Mouse (Mus musculus): ENCODE data around the gene Krt32. TPM values are rescaled to one million over a fixed set of nuclear protein-coding genes. Genes with fewer than 3 reads are reported as not detected.

Gene Krt32
- polyA plus RNA-seq, 1 experiment from 2014 or later, result not detected

DNA sequence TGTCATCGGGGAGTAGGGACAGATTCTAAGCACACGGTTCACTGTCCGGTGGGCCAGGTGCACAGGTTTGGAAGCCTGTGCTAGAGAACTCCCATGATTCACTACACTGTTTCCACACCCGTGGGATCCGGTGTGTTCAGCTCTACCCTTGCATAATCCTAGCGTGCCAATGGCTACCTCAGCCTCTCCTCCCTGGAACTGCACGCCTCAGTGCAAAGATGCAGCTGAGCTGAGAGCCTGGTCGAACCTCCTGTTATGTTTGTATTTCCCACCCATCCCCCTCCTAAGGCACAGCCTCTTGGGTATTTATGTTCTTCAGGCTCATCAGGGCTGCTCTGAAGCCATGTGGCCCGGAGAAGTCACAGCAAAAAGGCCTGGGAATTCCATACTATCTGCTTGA, 9.8 kb upstream of the Krt32 start:
- Histone ChIP-seq H3K4me3 (no peak overlapping the region), H3K9ac (replicated peaks) (no peak overlapping the region), H3K4me1 (no peaks in the 10 kb centered on the region), H3K4me2 (replicated peaks) (no peak overlapping the region), H3K27ac (replicated peaks) (no peak overlapping the region), H3K36me3 (no peaks in the 10 kb centered on the region), H3K27me3 (no peaks in the 10 kb centered on the region), H3K9me3 (no peaks in the 10 kb centered on the region)
- no peak for ATAC-seq (ENCODE audit: low FRiP score, low read depth)
- WGBS, result 78% methylated on average over 9 of the region's 9 CpGs

DNA sequence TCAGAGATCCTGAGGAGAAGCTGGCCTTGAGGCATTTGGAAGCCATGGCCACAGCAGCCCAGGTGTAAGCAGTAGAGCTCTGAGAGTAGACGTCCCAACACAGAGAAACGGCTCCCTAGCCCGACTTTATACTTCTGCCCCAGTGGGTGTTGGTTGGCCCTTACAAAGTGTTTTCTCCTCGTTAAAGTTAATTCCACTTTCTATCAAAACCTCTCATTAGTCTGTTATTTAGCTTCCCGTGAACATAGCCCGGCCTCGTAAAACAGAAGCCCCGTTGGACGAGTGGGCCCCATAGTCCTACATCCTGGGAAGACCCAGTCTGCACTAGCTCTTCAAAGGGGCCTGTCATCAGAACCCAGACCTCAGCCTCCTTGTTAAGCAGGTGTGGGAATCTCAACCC, 8.1 kb upstream of the Krt32 start, which contains the start of gene Krt35:
TSS of gene Krt35 (minus strand) at position 101 of the 400 bp plus-strand sequence.
- no peak for ATAC-seq (ENCODE audit: low FRiP score, low read depth)
- 93% methylated on average over 9 of the region's 9 CpGs for WGBS

DNA sequence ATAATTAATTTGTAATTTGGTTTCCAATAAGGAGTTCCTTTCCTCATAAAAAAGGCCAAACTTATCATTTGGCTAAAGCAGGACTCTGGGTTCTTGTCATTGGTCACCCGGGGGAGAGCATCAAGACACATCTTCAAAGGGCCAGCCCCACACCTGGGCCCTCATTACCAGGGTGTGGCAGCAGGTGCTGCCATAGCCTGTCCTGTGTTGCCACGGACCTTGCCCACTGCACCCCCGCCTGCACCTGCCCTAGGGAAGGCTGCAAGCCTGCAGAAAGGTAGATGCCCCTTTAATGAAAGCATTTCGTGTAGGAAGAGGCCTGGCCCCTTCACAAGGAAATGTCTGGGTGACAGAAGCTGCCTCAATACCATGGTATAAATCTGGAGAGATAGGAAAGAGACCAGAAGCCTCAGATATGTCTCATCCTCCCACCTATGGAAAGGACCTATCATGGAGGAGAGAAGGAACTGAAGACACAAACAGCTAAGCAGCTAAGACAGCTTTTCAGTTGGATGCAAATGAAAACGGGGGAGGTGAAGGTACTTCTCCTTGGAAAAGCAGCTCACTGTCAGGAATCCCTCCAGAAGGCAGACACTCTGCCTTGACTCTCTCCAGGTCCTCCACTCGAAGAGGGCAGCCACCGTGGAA, 476 bp upstream of the Krt32 start:
- H3K4me1 ChIP-seq, result no peaks in the 10 kb centered on the region
- H3K9ac ChIP-seq (replicated peaks), result no peak overlapping the region
- no peak for ATAC-seq (ENCODE audit: low FRiP score, low read depth)
- no peak overlapping the region for H3K4me2 ChIP-seq (replicated peaks)
- H3K36me3 ChIP-seq, result no peaks in the 10 kb centered on the region
- no peaks in the 10 kb centered on the region for H3K9me3 ChIP-seq
- H3K4me3 ChIP-seq, result no peak overlapping the region
- H3K27me3 ChIP-seq, result no peaks in the 10 kb centered on the region
- 72% methylated on average over 7 of the region's 7 CpGs for WGBS
- no peak overlapping the region for H3K27ac ChIP-seq (replicated peaks)

More for the DNA sequence above, 8.1 kb upstream of the Krt32 start, which contains the start of gene Krt35:
- no peak within 1 kb of the TSS for H3K27ac ChIP-seq (replicated peaks)
- no peak within 1 kb of the TSS for H3K4me2 ChIP-seq (replicated peaks)
- no peak within 1 kb of the TSS for H3K9ac ChIP-seq (replicated peaks)
- no peaks in the 10 kb centered on the region for H3K4me1 ChIP-seq
- H3K36me3 ChIP-seq, result no peaks in the 10 kb centered on the region
- H3K4me3 ChIP-seq, result no peak within 1 kb of the TSS
- no peaks in the 10 kb centered on the region for H3K27me3 ChIP-seq
- H3K9me3 ChIP-seq, result no peaks in the 10 kb centered on the region

DNA sequence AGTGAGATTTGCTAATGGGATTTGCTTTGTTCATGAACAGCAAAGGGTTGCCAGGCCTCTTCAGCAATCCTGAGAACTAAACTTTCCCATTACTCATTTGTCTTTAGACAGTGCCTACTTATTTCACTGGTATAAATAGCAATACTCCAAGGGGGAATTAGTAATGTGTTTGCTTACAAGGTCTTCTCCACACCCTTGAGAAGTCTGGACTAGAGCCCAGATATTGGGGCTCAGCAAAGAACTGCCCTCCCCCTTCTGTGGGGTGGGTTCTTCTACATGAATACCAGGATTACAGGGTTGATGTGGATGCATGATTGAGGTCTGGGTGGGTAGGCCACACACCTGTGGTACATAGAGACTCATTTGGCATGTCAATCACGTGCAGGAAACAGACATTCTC, 14.2 kb downstream of the Krt32 start:
- Histone ChIP-seq H3K4me1 (no peaks in the 10 kb centered on the region), H3K27me3 (no peaks in the 10 kb centered on the region), H3K9me3 (no peaks in the 10 kb centered on the region), H3K9ac (replicated peaks) (no peak overlapping the region), H3K4me3 (no peak overlapping the region), H3K36me3 (no peaks in the 10 kb centered on the region), H3K4me2 (replicated peaks) (no peak overlapping the region), H3K27ac (replicated peaks) (no peak overlapping the region)
- no peak for ATAC-seq (ENCODE audit: low FRiP score, low read depth)
- WGBS, result 58% methylated on average over 1 of the region's 1 CpGs

- WGBS, result 89% methylated on average over 17 of the region's 17 CpGs
- Histone ChIP-seq H3K36me3 (no peaks in the 10 kb centered on the region), H3K9me3 (no peaks in the 10 kb centered on the region), H3K4me2 (replicated peaks) (no peak overlapping the region), H3K27me3 (no peaks in the 10 kb centered on the region), H3K9ac (replicated peaks) (no peak overlapping the region), H3K4me1 (no peaks in the 10 kb centered on the region), H3K4me3 (no peak overlapping the region), H3K27ac (replicated peaks) (no peak overlapping the region)
- no peak for ATAC-seq (ENCODE audit: low FRiP score, low read depth)
Measured at GRCm38 (mm10) chr11:100067293-100068036, 20.6 kb downstream of the Krt32 start.

GRCm38 (mm10) chr11:100066236-100067010, 21.6 kb downstream of the Krt32 start:
- no peaks in the 10 kb centered on the region for H3K27me3 ChIP-seq
- H3K27ac ChIP-seq (replicated peaks), result no peak overlapping the region
- H3K4me3 ChIP-seq, result no peak overlapping the region
- 72% methylated on average over 12 of the region's 12 CpGs for WGBS
- H3K4me1 ChIP-seq, result no peaks in the 10 kb centered on the region
- no peak overlapping the region for H3K4me2 ChIP-seq (replicated peaks)
- no peaks in the 10 kb centered on the region for H3K9me3 ChIP-seq
- H3K36me3 ChIP-seq, result no peaks in the 10 kb centered on the region
- ATAC-seq (ENCODE audit: low FRiP score, low read depth), result no peak
- no peak overlapping the region for H3K9ac ChIP-seq (replicated peaks)

DNA sequence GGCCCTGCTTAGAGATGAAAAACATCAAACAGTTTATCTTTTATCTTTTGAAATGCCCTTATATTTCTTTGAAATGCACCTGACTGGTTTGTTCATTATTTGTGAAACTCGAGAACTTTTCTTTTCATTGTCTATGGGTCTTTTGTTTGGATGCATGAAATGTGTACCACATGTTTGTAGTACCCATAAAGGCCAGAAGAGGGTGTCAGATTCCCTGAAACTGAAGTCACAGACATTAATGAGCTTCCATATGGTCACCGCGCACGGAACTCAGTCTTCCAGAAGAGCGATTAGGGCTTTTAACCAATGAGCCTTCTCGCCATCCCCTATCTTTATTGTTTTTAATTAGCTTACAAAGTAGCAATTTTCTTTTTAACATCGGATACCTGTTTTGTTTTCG, 29.2 kb downstream of the Krt32 start:
- H3K4me1 ChIP-seq, result no peaks in the 10 kb centered on the region
- no peaks in the 10 kb centered on the region for H3K27me3 ChIP-seq
- no peak overlapping the region for H3K4me2 ChIP-seq (replicated peaks)
- no peaks in the 10 kb centered on the region for H3K9me3 ChIP-seq
- H3K36me3 ChIP-seq, result no peaks in the 10 kb centered on the region
- H3K4me3 ChIP-seq, result no peak overlapping the region
- no peak for ATAC-seq (ENCODE audit: low FRiP score, low read depth)
- H3K9ac ChIP-seq (replicated peaks), result no peak overlapping the region
- 69% methylated on average over 8 of the region's 8 CpGs for WGBS
- H3K27ac ChIP-seq (replicated peaks), result no peak overlapping the region

DNA sequence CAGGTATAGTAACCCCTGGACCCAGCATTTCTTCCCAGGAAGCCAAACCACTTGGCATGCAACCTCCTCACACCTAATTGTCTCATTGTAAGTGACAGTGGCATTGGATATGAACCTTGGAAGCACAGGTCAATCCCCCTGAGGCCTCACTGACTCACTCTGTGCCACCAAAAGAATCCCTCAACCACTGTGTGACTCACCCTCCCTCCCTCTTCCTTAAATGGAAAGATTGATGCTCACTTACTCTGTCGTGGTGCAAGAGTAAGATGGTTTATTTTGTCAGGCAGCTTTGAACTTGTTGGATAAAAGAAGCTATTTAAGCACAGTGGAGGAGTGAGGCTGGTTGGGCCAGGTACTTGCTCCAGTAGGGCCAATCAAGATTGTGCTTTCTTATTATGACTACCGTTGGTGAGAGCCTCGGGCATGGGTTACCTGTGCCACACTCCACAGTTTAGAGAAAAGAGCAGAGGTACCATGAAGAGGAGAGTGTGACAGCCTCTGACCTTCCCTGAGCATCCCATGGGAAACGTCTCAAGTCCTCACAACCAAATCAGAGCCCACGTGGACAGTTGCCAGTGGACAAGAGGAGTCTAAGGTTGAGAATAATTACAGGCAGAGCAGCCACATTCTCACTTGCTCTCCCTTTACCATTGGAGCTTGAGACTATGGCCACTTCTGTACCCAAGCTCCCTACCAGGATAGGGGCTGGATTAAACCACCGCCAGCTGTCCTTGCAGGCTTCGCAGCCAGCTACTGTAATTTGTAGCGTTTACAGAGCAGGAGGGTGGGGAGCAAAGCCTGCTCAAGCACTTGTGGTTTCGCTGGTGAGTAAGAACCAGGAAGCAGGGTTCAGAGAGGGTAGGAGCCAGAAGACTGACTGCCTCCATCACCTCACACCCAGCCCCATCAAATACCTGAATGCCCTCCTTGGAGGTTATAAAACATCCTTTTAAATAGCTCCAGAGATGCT, 32.1 kb downstream of the Krt32 start:
- H3K4me2 ChIP-seq (replicated peaks), result no peak overlapping the region
- no peaks in the 10 kb centered on the region for H3K27me3 ChIP-seq
- no peak overlapping the region for H3K9ac ChIP-seq (replicated peaks)
- 77% methylated on average over 9 of the region's 9 CpGs for WGBS
- H3K9me3 ChIP-seq, result no peaks in the 10 kb centered on the region
- no peaks in the 10 kb centered on the region for H3K36me3 ChIP-seq
- no peaks in the 10 kb centered on the region for H3K4me1 ChIP-seq
- H3K27ac ChIP-seq (replicated peaks), result no peak overlapping the region
- H3K4me3 ChIP-seq, result no peak overlapping the region
- no peak for ATAC-seq (ENCODE audit: low FRiP score, low read depth)

DNA sequence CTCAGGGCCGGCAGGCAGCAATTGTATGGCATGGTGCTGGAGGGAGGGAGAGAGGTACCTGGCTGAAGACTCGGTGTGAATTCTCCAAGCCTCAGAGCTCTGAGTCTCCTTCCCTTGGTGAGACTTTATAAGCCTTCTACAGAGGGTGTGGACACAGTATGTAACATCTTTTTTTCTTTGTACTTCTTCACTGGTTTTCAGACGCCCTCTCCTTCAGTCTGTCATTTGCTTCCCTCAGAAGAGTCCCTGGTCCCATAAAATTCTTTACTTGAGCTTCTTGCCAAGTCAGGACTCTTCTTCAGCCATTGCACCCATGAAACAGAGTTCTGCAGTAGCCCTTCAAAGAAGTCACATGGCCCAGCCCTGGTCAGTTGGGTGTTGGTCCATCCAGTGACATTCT, 37.6 kb downstream of the Krt32 start, which contains the start of gene Krt31:
TSS of gene Krt31 (minus strand) at position 101 of the 400 bp plus-strand sequence.
- Histone ChIP-seq H3K27ac (replicated peaks) (no peak within 1 kb of the TSS), H3K9me3 (no peaks in the 10 kb centered on the region), H3K4me3 (no peak within 1 kb of the TSS), H3K27me3 (no peaks in the 10 kb centered on the region), H3K4me2 (replicated peaks) (no peak within 1 kb of the TSS), H3K36me3 (no peaks in the 10 kb centered on the region), H3K4me1 (no peaks in the 10 kb centered on the region), H3K9ac (replicated peaks) (no peak within 1 kb of the TSS)
- WGBS, result 90% methylated on average over 3 of the region's 3 CpGs
- ATAC-seq (ENCODE audit: low FRiP score, low read depth), result no peak

DNA sequence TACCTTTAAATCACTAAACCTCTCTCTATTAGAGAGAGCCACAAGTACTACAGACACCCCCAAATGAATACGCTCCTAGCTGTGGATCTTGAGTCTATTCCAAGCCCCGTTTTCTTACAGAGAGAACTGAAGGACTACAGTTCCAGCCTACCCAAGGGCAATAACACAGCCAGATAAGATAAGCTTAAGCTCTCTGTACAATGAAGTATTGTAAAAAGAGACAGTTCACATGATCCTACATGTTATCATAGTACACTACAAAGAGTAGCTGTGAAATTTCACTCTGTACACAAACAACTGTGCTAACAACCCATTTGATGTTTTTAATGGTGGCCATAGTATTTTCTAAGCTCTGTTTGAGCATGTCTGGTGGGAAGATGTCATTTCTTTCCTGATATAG, 40.8 kb downstream of the Krt32 start:
- no peaks in the 10 kb centered on the region for H3K4me1 ChIP-seq

GRCm38 (mm10) chr11:100046303-100046866, 41.6 kb downstream of the Krt32 start:
- no peaks in the 10 kb centered on the region for H3K36me3 ChIP-seq
- H3K4me3 ChIP-seq, result no peak overlapping the region
- 90% methylated on average over 6 of the region's 6 CpGs for WGBS

More for the DNA sequence above, 40.8 kb downstream of the Krt32 start:
- Histone ChIP-seq H3K4me2 (replicated peaks) (no peak overlapping the region), H3K27ac (replicated peaks) (no peak overlapping the region), H3K27me3 (no peaks in the 10 kb centered on the region), H3K9me3 (no peaks in the 10 kb centered on the region), H3K9ac (replicated peaks) (no peak overlapping the region), H3K36me3 (no peaks in the 10 kb centered on the region), H3K4me3 (no peak overlapping the region)
- WGBS, result 93% methylated on average over 2 of the region's 2 CpGs
- no peak for ATAC-seq (ENCODE audit: low FRiP score, low read depth)

More at GRCm38 (mm10) chr11:100046303-100046866, 41.6 kb downstream of the Krt32 start:
- Histone ChIP-seq H3K4me2 (replicated peaks) (no peak overlapping the region), H3K27ac (replicated peaks) (no peak overlapping the region), H3K4me1 (no peaks in the 10 kb centered on the region), H3K9me3 (no peaks in the 10 kb centered on the region), H3K27me3 (no peaks in the 10 kb centered on the region), H3K9ac (replicated peaks) (no peak overlapping the region)
- ATAC-seq (ENCODE audit: low FRiP score, low read depth), result no peak
